ENCODE assay signal across 9 mouse cellular contexts in genomic region chr10:103253842-103254803, GRCm38 (mm10). TPM values are rescaled to one million over a fixed set of nuclear protein-coding genes. Genes with fewer than 3 reads are reported as not detected.
DNase-seq lines count a peak whose midpoint lies in the region; ATAC-seq lines count a peak whose summit lies in the region.
"Had no signal": no experiment of that assay in that cellular context is flagged by ENCODE, and none has a peak within 500 bp of the region (broad histone marks: within the 10 kb centered on the region; RNA-seq: fewer than 3 reads in every experiment).

No protein-coding gene starts in this region.

- no peak for DNase-seq in frontal cortex, postnatal 25 days (ENCODE audit: low spot score in 2 of 2)
- DNase-seq in neural tube, embryonic 11.5 days (ENCODE audit: low spot score) = no peak
- DNase-seq in neural tube, embryonic 10.5 days (ENCODE audit: extremely low spot score, low spot score) = no peak
- peak; percentile 46 for DNase-seq in forelimb bud, embryonic 11.5 days (ENCODE audit: low read depth, low spot score)
- peak; percentile 34 for DNase-seq in retina, postnatal 7 days (ENCODE audit: low read depth, low spot score)
- no peak for DNase-seq in spleen, postnatal 10 days (ENCODE audit: low spot score in 2 of 2)
- no peak for DNase-seq in adrenal gland, postnatal 4 days (ENCODE audit: low spot score in 2 of 2)

- no peaks in the 10 kb centered on the region for H3K4me1 ChIP-seq in neural tube, embryonic 11.5 days (ENCODE audit: control insufficient read depth, insufficient read depth, low read length)
- H3K4me1 ChIP-seq: heart, embryonic 13.5 days had no signal

- no peak overlapping the region for H3K4me2 ChIP-seq in neural tube, embryonic 11.5 days (ENCODE audit: low read depth)
- H3K4me2 ChIP-seq: heart, embryonic 13.5 days had no signal

- ATAC-seq in frontal cortex, adult (ENCODE audit: low TSS enrichment) = peak; percentile 87
- ATAC-seq in neural tube, embryonic 11.5 days (ENCODE audit: insufficient read depth, low FRiP score, low TSS enrichment) = peak; percentile 53; the same call in 1 of the 2 replicates

- no peak overlapping the region for H3K9ac ChIP-seq in neural tube, embryonic 11.5 days (ENCODE audit: low read length)
- H3K9ac ChIP-seq: heart, embryonic 13.5 days had no signal

- WGBS in neural tube, embryonic 11.5 days = 55% methylated on average over 5 of the region's 5 CpGs

- no peaks in the 10 kb centered on the region for H3K9me3 ChIP-seq in neural tube, embryonic 11.5 days (ENCODE audit: control insufficient read depth, low read length)
- H3K9me3 ChIP-seq: heart, embryonic 13.5 days had no signal

- no peaks in the 10 kb centered on the region for H3K27me3 ChIP-seq in neural tube, embryonic 11.5 days (ENCODE audit: control insufficient read depth, insufficient read depth, low read length)
- H3K27me3 ChIP-seq: heart, embryonic 13.5 days had no signal

- H3K36me3 ChIP-seq in neural tube, embryonic 11.5 days (ENCODE audit: control insufficient read depth, insufficient read depth, low read length) = no peaks in the 10 kb centered on the region
- H3K36me3 ChIP-seq: heart, embryonic 13.5 days had no signal

- no peak overlapping the region for H3K4me3 ChIP-seq in neural tube, embryonic 11.5 days (ENCODE audit: low read depth, low read length)
- H3K4me3 ChIP-seq: heart, embryonic 13.5 days had no signal

- H3K27ac ChIP-seq in neural tube, embryonic 11.5 days (ENCODE audit: low read depth, low read length) = no peak overlapping the region
- H3K27ac ChIP-seq: heart, embryonic 13.5 days had no signal

RNA-seq across cellular contexts. Expression of gene Lrriq1, which starts 18.0 kb away (rescaled TPM):
- 0.54 and 1.0 TPM in 2 replicates for polyA plus RNA-seq in neural tube, embryonic 11.5 days (2014; fragmentation: Nextera tagmentation; extraction: Ambion mirVana)
- total RNA-seq in adrenal gland, postnatal 4 days (2021) = 1 to 10 TPM in 1 of 2 experiments, under 1 TPM in 1; 0.82 to 4.3 TPM
- polyA plus RNA-seq: heart, embryonic 13.5 days had no signal

Comparison
In these comparisons a context has a peak if more than half of its experiments do, and no peak if none do; other contexts are left out.
1. DNase-seq: peak in forelimb bud, embryonic 11.5 days (single experiment) and retina, postnatal 7 days (single experiment); none in frontal cortex, postnatal 25 days (0 of 2), neural tube, embryonic 11.5 days (single experiment), neural tube, embryonic 10.5 days (single experiment), spleen, postnatal 10 days (0 of 2) and adrenal gland, postnatal 4 days (0 of 2).